Mouse (Mus musculus): ENCODE measurements around the gene Arap2. TPM values are rescaled to one million over a fixed set of nuclear protein-coding genes. Genes with fewer than 3 reads are reported as not detected.

Gene Arap2
- polyA plus RNA-seq, 1 experiment from 2014 or later, result 2.1 TPM

Other genes starting within 250 kb of the Arap2 start
- gene Dthd1, start 47.7 kb upstream of the Arap2 start, polyA plus RNA-seq (2016; fragmentation: Nextera tagmentation; extraction: Ambion mirVana), result not detected in 2 replicates

Measured in forebrain, embryonic 10.5 days (tissue).